Mouse (Mus musculus) adrenal gland, adult 18-20 months (tissue): ENCODE results near the gene Tnfsf9. TPM values are rescaled to one million over a fixed set of nuclear protein-coding genes. Genes with fewer than 3 reads are reported as not detected.

Experiments used
- DNase-seq, 2 experiments: peaks; one replicate each; pipeline ENCODE4 v3.0.0; 2021 to 2022; ENCODE audit warnings: low spot score in 2 of 2
- long read RNA-seq, 2 experiments: library from polyadenylated mRNA; stranded (forward); transcript quantifications; one replicate each; pipeline ENCODE4 v2.0.0; 2021
- total RNA-seq, 2 experiments: library from RNA; stranded (reverse); gene quantifications; 1 replicate in 1 of 2; 2 replicates in 1 of 2; pipeline ENCODE4 v1.2.3; 2021

Gene Tnfsf9
- under 1 TPM; 0.38 to 0.63 TPM for total RNA-seq
- long read RNA-seq, experiment 1, result 0 reads
- long read RNA-seq, experiment 2, result 0 reads

DNA sequence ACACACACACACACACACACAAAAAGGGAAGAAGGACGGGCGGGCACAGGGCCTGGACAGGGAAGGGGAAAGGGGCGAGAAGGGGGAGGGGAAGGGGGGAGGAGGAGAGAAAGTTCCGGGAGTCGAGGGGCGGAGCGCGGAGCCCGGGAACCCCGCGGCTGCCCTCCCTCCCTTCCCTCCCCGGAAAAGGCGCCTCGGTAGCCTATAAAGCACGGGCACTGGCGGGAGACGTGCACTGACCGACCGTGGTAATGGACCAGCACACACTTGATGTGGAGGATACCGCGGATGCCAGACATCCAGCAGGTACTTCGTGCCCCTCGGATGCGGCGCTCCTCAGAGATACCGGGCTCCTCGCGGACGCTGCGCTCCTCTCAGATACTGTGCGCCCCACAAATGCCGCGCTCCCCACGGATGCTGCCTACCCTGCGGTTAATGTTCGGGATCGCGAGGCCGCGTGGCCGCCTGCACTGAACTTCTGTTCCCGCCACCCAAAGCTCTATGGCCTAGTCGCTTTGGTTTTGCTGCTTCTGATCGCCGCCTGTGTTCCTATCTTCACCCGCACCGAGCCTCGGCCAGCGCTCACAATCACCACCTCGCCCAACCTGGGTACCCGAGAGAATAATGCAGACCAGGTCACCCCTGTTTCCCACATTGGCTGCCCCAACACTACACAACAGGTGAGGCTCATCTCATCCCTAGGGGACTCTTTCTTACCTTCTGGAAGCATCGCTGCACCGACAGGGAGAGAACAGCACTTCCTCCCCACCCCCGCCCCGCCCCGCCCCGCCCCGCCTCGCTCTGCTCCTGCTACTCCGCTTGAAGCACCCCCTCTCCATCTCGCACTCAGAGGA is at the start of gene Tnfsf9:
TSS of gene Tnfsf9 (plus strand) at position 145 of the 854 bp plus-strand sequence.
- DNase-seq, result peak in 1 of 2 experiments; percentile 20

DNA sequence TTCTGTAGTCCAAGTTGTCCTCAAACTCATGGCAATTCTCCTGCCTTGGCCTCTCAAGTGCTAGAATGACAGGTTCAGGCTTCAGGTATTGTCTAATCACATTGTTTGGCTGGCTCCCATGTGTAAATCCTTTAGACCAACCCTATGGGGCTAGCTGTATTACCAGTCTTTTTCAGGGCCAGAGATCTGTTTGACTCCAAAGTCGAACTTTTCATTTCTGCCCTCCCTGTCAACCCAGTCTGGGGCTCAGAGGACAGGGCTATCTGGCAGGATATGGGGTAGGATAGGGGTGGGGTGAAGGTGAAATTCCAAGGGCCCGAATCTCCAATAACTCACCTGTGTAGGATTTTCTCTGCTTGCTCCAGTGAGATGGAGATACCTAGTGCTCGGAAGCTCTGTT is 48.9 kb upstream of the Tnfsf9 start:
- no peak for DNase-seq

DNA sequence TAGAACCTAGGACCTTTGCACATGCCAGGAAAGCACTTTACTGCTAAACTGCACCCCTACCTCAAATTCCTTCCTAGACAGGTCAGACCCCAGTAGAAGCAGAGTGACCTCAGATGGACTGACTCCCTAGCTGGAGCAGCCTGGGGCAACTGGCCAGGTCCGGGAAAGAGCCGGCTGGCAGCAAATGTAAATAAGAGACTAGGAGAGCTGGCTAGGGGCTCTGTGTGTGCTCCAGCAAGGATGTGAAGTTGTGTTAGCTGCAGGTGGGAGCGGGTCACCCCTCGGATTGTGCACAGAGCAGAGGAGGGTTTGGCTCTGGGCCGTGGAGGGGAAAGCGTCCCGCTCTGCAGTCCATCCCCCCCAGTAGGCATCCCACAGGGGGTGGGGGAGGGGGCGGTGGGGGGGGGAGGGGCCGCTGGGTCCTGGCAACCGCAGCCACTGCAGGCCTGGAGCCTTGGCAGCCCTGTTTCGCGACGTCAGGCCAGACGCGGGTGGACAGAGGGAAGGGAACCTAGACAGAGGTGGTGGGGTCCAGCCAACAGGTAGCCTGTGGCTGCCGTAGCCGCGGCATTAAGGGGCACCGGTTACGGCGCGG is 46.1 kb upstream of the Tnfsf9 start, which contains the start of gene Crb3:
TSS of gene Crb3 (plus strand) at position 215 of the 595 bp plus-strand sequence.
- peak; percentile 5 to 31 for DNase-seq

DNA sequence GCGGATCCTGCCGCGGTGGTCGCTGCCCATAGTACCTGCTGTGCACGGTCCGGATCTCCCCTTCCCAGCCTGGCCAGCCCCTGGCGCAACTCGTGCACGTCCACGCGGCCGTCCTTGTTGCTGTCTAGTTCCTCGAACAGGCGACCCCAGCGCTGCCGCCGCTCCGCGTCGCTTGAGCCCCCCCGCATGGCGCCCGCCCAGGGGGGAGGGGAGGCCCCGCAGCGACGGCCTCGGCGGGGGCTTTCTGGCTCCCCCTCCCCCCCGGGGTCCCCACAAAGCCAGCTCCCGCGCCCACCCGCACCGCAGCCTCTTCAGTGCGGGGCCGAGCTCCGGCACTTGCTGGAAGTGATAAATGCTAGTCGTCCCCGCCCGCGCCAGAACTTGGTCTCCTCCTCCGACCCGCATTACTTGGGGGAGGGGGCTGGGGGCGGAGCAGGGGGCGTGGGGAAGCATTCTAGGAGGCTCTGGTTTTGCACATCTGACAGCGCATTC is 45.6 kb upstream of the Tnfsf9 start, which contains the start of gene Slc25a23:
TSS of gene Slc25a23 (minus strand) at position 378 of the 492 bp plus-strand sequence.
- DNase-seq, result peak; percentile 50 to 58

DNA sequence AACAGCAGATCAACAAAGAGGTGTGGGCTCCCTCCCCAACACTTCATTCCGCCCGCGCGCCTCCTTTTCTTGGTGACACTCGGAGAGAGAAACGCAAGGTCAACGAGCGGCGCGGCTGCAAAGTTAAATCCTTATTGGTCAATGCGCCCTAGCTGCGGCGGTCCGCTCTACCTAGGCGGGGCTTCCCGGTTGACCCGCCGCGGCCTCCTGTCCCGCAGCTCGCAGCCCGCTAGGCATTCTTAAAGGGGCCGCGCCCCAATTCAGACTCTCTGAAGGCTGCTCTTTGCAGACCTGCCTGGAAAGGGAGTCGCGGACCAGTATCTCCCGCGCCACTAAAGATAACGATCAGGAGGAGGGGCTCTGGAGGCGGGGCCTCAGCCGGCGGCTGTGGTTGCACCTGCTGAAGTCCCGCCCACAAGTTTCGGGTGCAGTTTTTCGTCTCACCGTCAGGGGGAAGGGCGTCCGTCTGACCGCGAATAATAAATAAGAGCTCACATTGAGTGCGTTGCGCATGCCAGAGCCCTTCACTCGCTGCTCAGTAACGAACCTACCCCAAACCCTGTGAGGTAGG is 44.8 kb upstream of the Tnfsf9 start:
- peak; percentile 89 to 91 for DNase-seq

DNA sequence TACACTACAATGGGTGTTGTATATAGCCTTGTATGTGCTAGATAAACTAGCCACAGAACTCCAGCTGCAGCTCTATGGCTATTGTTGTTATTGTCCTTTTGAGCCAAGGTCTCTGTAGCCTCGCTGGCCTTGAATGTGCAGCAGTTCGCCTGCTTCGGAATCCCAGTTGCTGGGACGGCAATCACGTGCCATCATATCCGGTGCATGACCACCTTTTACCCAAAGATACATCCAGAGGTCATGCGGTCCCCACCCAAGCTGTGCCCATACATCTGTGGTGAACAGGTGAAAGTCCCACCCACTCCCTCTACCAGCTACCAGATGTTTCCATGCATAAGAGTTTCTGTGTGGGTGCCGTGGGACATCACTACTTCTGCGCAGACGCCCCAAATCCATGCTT is 44.1 kb upstream of the Tnfsf9 start:
- peak in 1 of 2 experiments; percentile 32 for DNase-seq

DNA sequence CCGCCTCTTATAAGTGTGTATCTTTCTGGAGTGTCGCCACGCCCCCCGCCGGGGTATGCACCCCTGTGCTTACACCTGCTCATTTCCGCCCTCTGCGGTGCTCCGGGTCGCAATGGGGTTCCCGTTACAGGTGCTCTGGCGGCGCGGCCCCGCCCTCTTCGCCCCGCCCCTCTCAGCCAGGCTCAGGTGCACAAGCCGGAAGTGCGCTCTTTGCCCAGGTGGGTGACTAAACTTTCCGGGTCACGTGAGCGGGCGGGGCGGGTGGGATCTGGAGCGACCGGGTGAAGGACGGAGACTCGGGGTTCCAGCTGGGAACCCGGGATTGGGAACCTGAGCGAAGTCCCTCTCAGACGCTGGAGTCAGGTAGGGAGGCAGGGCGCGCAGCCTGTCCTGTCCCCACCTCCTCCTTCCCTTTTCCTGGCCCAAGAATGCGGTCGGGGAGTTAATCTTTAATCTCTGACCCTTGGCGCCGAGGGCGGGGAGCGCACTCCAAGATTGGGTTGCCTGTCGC is 43.1 kb upstream of the Tnfsf9 start:
- DNase-seq, result peak in 1 of 2 experiments; percentile 33

DNA sequence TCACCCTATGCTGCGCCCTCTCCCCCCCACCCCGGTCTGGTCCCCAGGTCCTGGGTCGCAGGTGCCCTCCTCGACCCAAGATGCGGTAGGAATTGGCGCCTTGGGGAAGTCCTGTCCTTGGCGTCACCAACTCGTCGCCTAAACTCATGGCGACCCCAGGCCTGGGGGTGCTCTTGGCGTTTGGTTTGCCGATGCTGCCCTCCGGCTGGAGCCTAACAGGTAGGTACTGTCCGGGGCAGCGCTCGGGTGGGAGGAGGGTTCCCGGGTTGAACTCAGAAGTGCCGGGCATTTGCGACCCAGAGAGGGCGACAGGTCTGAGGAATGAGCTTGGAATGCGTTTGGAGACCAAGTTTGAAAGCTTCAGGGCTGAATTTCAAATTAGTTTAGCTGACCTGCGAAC is 42.6 kb upstream of the Tnfsf9 start:
- DNase-seq, result peak in 1 of 2 experiments; percentile 9

DNA sequence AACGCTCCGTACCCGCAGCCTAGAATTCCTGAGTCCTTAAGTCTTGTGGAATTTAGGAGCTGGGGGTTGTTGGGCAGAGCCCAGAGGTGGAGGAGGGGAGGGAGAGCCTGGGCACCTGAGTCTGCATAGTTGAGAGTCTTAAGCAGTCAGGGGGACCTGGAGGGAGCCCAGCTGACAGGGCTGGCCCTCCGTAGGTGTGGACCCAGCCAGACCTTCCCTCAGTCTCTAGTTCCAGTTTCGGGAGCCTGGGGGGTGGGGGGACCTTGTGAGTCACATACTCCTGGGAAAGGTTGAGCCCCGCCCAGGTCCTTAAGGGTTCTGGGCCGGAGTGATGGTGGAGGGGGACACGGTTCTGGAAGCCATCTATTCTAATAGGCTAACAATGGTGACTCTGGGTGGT is 42.1 kb upstream of the Tnfsf9 start:
- no peak for DNase-seq

DNA sequence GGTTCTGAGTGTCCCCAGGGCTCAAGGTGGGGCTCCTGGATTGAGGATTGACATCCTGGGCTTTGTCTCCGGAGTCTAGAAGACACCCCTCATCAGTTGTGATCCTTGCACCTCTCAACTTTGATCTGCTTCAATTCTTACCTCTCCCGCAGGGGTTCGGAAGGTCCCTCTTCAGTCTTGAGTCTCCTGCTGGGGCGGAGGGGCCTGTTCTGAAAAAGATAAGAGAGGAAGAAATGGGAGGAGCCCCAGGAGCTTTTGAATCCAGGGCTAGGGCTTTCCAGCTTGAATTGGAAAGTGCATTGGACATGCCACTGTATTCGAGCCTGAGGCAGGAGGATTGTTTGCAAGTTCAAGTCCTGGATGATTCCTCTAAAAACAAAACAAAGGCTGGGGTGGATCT is 38.2 kb upstream of the Tnfsf9 start:
- no peak for DNase-seq

DNA sequence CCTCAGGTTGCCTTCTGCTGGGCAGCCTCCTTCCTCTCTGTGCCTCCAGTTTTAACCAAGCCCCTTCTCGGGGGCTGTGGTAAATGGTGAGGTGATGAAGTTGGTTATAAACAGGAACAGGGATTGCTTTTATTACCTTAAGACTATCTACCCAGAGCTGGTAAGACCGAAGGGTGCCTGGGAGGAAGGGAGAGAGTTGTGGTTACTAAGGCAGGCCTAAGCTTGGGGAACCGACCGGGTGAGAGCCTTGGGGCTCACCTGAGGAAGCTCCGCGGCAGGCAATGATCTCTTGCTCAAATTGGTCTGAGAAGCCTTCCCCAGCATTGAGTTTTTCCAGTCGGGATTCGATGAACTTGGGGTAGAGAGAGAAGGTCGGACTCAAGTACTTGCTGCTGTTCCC is 34.9 kb upstream of the Tnfsf9 start:
- DNase-seq, result no peak

DNA sequence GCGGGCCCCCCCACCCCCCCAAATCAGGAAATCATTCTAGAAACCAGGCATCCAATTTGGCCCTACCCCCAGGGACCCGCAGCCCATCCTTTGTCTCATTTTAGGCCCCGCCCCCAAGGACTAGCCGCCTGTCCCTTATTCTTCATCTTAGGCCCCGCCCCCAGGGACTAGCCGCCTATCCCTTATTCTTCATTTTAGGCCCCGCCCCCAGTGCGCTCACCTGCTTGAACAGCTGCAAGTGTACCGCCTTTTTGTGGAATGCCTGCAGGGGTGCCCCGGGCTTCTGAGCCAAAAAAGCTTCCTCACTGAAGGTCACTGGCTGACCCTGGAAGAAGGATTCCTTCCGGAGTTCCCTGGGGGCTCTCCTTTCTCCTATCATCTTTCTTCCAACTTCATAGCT is 34.4 kb upstream of the Tnfsf9 start:
- no peak for DNase-seq

DNA sequence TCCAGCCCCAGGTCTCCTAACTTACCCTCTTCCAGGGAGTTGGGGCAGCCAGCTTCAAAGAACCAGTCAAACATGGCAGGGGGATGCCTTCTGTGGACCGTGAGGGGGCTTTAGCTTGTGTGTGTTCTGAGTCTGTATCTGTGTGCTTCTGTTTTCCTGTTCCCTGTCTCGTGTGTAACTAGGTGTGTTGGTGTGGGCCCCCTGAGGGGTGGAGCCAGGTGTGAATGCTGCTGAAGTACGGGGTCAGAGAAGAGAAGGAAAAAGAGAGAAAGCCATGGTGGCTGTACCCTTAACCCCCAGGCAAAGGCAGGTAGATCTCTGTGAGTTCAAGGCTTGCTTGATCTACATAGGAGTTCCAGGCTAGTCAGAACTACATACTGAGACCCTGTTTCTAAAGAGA is 28.2 kb upstream of the Tnfsf9 start:
- DNase-seq, result no peak

DNA sequence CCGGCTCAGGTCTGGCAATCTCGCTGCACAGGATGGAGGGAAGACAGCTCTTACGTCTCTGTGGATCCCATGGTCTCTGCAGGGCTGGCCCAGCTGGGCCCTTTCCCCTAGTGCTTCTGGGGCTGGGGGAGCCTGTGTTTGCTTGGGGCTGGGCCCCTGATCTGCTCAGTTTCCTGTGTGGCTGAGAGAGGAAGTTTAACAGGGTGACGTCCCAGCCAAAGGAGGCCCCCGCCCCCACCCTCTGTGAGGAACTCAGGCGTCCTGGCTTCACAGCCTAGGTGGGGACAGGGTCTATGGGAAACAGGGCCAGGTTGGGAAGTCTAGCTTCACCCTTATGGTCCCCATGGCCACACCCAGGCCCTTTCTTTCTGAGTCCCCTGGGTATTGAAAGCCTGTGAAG is 26.8 kb upstream of the Tnfsf9 start, which contains the start of gene Dennd1c:
TSS of gene Dennd1c (minus strand) at position 179 of the 400 bp plus-strand sequence.
- no peak for DNase-seq

DNA sequence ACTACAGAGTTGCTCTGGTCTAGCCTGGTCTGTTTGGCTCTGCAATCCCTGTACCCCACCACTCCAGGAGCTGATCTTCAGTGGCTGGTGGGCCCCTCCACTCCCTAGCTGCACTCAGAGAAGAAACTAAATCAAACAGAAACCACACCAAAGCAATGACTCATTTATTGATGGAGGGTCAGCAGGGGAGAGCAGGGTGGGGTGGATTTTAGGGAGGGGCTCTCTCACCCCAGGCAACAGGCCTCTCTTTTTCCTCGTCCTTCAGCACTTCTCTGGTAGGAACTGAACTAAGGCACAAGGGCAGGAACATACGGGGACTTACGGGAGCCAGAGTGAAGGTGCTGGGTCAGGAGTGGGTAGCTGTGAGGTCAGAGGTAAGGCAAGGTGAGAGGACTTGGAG is 25.2 kb upstream of the Tnfsf9 start:
- DNase-seq, result no peak

DNA sequence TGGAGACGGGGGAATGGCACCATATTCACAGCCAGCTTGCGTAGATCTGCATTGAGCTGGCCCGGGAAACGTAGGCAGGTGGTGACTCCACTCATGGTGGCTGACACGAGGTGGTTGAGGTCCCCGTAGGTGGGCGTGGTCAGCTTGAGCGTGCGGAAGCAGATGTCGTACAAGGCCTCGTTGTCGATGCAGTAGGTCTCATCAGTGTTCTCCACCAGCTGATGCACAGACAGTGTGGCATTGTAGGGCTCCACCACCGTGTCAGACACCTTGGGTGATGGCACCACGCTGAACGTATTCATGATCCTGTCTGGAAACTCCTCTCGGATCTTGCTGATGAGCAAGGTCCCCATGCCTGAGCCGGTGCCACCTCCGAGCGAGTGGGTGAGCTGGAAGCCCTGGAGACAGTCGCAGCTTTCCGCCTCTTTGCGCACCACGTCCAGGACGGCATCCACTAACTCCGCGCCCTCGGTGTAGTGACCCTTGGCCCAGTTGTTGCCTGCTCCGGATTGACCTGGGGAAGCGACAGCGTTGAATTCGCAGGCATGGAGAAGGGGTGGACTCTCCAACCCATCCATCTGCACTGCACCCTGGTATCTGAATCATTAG is 23.8 kb upstream of the Tnfsf9 start:
- DNase-seq, result no peak

DNA sequence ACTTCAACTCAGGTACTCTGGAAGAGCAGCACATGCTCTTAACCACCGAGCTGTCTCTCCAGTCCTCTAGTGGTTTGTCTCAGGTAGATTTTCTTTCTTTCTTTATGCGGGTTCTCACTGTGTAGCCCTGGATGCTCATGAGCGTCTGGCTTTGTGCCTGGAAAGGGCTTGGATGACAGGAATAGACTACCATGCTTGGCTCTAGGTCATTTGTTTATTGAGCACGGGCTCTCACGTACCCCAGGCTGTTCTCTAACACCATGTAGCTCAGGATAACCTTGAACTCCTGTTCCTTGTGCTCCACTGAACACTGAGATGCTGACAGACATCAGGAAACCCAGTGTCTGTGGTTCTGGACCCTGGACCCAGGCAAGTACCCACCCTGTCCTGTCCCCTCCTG is 22.6 kb upstream of the Tnfsf9 start:
- DNase-seq, result no peak

DNA sequence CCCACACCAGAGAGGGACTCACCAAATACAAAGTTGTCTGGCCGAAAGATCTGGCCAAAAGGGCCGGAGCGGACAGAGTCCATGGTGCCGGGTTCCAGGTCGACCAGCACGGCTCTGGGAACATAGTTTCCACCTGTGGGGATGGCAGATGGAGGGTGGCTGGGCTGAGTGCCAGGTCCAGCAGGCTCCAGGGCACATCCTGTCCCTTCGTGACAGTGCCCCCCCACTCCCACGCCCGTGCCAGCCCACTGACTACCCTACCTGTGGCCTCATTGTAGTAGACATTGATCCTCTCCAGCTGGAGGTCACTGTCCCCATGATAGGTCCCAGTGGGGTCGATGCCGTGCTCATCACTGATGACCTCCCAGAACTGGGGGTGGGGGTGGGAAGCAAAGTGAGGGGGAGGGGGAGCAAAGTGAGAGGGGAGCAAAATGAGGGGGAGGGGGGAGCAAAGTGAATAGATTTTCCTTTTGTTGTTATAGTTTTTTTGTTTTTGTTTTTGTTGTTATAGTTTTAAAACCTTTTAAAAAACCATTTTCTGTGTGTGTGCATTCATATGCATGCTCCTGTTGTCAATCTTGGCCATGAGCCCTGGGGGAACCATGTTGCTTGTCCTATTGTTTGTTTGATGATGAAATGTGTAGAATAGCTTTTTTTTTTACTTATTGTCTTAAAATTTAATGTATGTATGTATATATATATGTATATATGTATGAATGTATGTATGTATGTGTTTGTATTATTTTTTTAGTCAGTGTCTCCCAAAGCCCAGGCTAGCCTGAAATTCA is 19.0 kb upstream of the Tnfsf9 start:
- no peak for DNase-seq

DNA sequence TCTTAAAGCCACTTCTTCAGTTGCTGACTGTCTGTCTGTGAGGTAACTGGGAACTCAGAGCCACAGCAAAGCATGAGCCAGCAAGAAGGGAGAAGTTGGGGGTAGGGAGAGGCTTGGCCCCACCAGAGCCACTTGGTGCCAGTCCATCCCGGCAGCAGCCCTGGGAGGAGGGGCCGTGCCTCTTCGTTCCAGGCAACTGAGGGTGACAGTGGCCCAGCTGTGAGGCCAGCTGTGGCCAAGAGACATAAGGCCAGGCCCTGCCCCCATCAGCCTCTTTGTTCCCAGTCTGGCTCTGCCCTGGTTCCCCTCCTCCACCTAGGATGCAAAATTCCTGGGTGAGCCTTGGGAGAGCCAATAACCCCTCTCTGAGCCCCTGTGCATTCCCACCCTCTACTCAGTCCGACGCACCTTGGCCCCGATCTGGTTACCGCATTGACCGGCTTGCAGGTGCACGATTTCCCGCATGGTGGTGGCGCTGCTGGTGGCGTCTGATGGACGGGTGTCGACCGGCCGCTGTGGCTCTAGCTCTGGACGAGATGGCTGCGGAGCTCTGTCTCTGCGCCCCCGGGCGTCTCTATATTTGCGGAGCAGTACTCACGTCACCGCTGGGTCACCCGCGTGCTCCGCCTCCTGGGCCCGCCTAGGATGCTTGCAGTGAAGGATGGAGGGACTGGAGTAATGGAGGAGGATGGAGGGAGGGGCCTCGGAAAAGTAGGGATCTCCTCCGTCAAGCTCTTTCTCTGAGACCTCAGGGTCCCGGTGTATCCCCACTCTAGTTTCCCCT is 17.9 kb upstream of the Tnfsf9 start, which contains the start of gene Tubb4a:
TSS of gene Tubb4a (minus strand) at position 734 of the 784 bp plus-strand sequence.
- DNase-seq, result no peak
